Mouse (Mus musculus): ENCODE results near the gene Fbxo6. TPM values are rescaled to one million over a fixed set of nuclear protein-coding genes. Genes with fewer than 3 reads are reported as not detected.

Fbxo6 gene
- polyA plus RNA-seq, 1 experiment from 2014 or later = 13.9 TPM

GRCm38 (mm10) chr4:148166986-148167385, 15.0 kb upstream of the Fbxo6 start:
- Histone ChIP-seq H3K9ac (ENCODE audit: low read length) (no peak overlapping the region), H3K4me2 (ENCODE audit: low read depth) (peak overlapping the region; percentile 29), H3K4me1 (ENCODE audit: control insufficient read depth, insufficient read depth, low read length) (peaks cover 13% of the 10 kb centered on the region), H3K36me3 (ENCODE audit: control insufficient read depth, insufficient read depth, low read length) (no peaks in the 10 kb centered on the region), H3K9me3 (ENCODE audit: control insufficient read depth, low read length) (no peaks in the 10 kb centered on the region), H3K4me3 (ENCODE audit: low read depth, low read length) (no peak overlapping the region), H3K27ac (ENCODE audit: low read depth, low read length) (no peak overlapping the region), H3K27me3 (ENCODE audit: control insufficient read depth, insufficient read depth, low read length) (peaks cover 50% of the 10 kb centered on the region)
- ATAC-seq (ENCODE audit: insufficient read depth, low FRiP score, low TSS enrichment) = no peak
- peak; percentile 67 for DNase-seq (ENCODE audit: low spot score)
- WGBS = 7% methylated on average over 4 of the region's 4 CpGs

GRCm38 (mm10) chr4:148166431-148166830, 14.5 kb upstream of the Fbxo6 start:
- Histone ChIP-seq H3K27ac (ENCODE audit: low read depth, low read length) (no peak overlapping the region), H3K4me3 (ENCODE audit: low read depth, low read length) (no peak overlapping the region), H3K27me3 (ENCODE audit: control insufficient read depth, insufficient read depth, low read length) (peaks cover 50% of the 10 kb centered on the region), H3K36me3 (ENCODE audit: control insufficient read depth, insufficient read depth, low read length) (no peaks in the 10 kb centered on the region), H3K9ac (ENCODE audit: low read length) (no peak overlapping the region), H3K4me1 (ENCODE audit: control insufficient read depth, insufficient read depth, low read length) (peaks cover 13% of the 10 kb centered on the region), H3K9me3 (ENCODE audit: control insufficient read depth, low read length) (no peaks in the 10 kb centered on the region), H3K4me2 (ENCODE audit: low read depth) (peak overlapping the region; percentile 29)
- WGBS = 7% methylated on average over 10 of the region's 10 CpGs
- DNase-seq (ENCODE audit: low spot score) = peak; percentile 55
- peak; percentile 35; the same call in 1 of the 2 replicates for ATAC-seq (ENCODE audit: insufficient read depth, low FRiP score, low TSS enrichment)

- peaks cover 16% of the 10 kb centered on the region for H3K4me1 ChIP-seq (ENCODE audit: control insufficient read depth, insufficient read depth, low read length)
Observed at GRCm38 (mm10) chr4:148165551-148165950, 13.6 kb upstream of the Fbxo6 start.

GRCm38 (mm10) chr4:148164461-148164860, 12.5 kb upstream of the Fbxo6 start:
- ATAC-seq (ENCODE audit: insufficient read depth, low FRiP score, low TSS enrichment) (no peak), DNase-seq (ENCODE audit: low spot score) (no peak)
- peaks cover 16% of the 10 kb centered on the region for H3K4me1 ChIP-seq (ENCODE audit: control insufficient read depth, insufficient read depth, low read length)
- H3K9me3 ChIP-seq (ENCODE audit: control insufficient read depth, low read length) = no peaks in the 10 kb centered on the region
- H3K4me3 ChIP-seq (ENCODE audit: low read depth, low read length) = peak overlapping the region; percentile 2; the same call in 1 of the 2 replicates
- 2% methylated on average over 16 of the region's 16 CpGs for WGBS
- peak overlapping the region; percentile 4; the same call in 1 of the 2 replicates for H3K9ac ChIP-seq (ENCODE audit: low read length)
- H3K4me2 ChIP-seq (ENCODE audit: low read depth) = peak overlapping the region; percentile 35; the same call in 1 of the 2 replicates
- no peak overlapping the region for H3K27ac ChIP-seq (ENCODE audit: low read depth, low read length)
- H3K36me3 ChIP-seq (ENCODE audit: control insufficient read depth, insufficient read depth, low read length) = no peaks in the 10 kb centered on the region
- peaks cover 59% of the 10 kb centered on the region for H3K27me3 ChIP-seq (ENCODE audit: control insufficient read depth, insufficient read depth, low read length)

More at GRCm38 (mm10) chr4:148165551-148165950, 13.6 kb upstream of the Fbxo6 start:
- H3K4me2 ChIP-seq (ENCODE audit: low read depth) = no peak overlapping the region
- H3K27me3 ChIP-seq (ENCODE audit: control insufficient read depth, insufficient read depth, low read length) = peaks cover 56% of the 10 kb centered on the region
- no peak overlapping the region for H3K4me3 ChIP-seq (ENCODE audit: low read depth, low read length)
- no peak overlapping the region for H3K9ac ChIP-seq (ENCODE audit: low read length)
- no peaks in the 10 kb centered on the region for H3K36me3 ChIP-seq (ENCODE audit: control insufficient read depth, insufficient read depth, low read length)
- WGBS = 8% methylated on average over 17 of the region's 17 CpGs
- H3K27ac ChIP-seq (ENCODE audit: low read depth, low read length) = no peak overlapping the region
- no peaks in the 10 kb centered on the region for H3K9me3 ChIP-seq (ENCODE audit: control insufficient read depth, low read length)
- ATAC-seq (ENCODE audit: insufficient read depth, low FRiP score, low TSS enrichment) (no peak), DNase-seq (ENCODE audit: low spot score) (no peak)

GRCm38 (mm10) chr4:148164002-148164439, 12.1 kb upstream of the Fbxo6 start:
- no peaks in the 10 kb centered on the region for H3K9me3 ChIP-seq (ENCODE audit: control insufficient read depth, low read length)
- H3K4me1 ChIP-seq (ENCODE audit: control insufficient read depth, insufficient read depth, low read length) = peaks cover 16% of the 10 kb centered on the region
- DNase-seq (ENCODE audit: low spot score) (peak; percentile 81), ATAC-seq (ENCODE audit: insufficient read depth, low FRiP score, low TSS enrichment) (no peak)
- peak overlapping the region; percentile 2; the same call in 1 of the 2 replicates for H3K4me3 ChIP-seq (ENCODE audit: low read depth, low read length)
- peak overlapping the region; percentile 35 for H3K4me2 ChIP-seq (ENCODE audit: low read depth)
- under 1% methylated on average over 28 of the region's 29 CpGs for WGBS
- H3K9ac ChIP-seq (ENCODE audit: low read length) = no peak overlapping the region; the same call in 1 of the 2 replicates
- H3K27me3 ChIP-seq (ENCODE audit: control insufficient read depth, insufficient read depth, low read length) = peaks cover 59% of the 10 kb centered on the region
- H3K27ac ChIP-seq (ENCODE audit: low read depth, low read length) = no peak overlapping the region
- no peaks in the 10 kb centered on the region for H3K36me3 ChIP-seq (ENCODE audit: control insufficient read depth, insufficient read depth, low read length)

GRCm38 (mm10) chr4:148160436-148161390, 8.8 kb upstream of the Fbxo6 start, which contains the start of the genes Fbxo44 and Fbxo2:
Gene Fbxo44, minus strand, starts transcription at chr4:148160482.
Gene Fbxo2, plus strand, starts transcription at chr4:148160621.
- 2% methylated on average over 40 of the region's 43 CpGs for WGBS
- no peak for DNase-seq (ENCODE audit: low spot score)
- peak within 1 kb of the TSS; percentile 74 for H3K27ac ChIP-seq (ENCODE audit: low read depth, low read length)
- peak within 1 kb of the TSS; percentile 67 for H3K9ac ChIP-seq (ENCODE audit: low read length)
- no peaks in the 10 kb centered on the region for H3K9me3 ChIP-seq (ENCODE audit: control insufficient read depth, low read length)
- peaks cover 4% of the 10 kb centered on the region for H3K36me3 ChIP-seq (ENCODE audit: control insufficient read depth, insufficient read depth, low read length)
- H3K4me1 ChIP-seq (ENCODE audit: control insufficient read depth, insufficient read depth, low read length) = peaks cover 17% of the 10 kb centered on the region
- H3K27me3 ChIP-seq (ENCODE audit: control insufficient read depth, insufficient read depth, low read length) = peaks cover 47% of the 10 kb centered on the region
- peak within 1 kb of the TSS; percentile 50 for H3K4me3 ChIP-seq (ENCODE audit: low read depth, low read length)
- ATAC-seq (ENCODE audit: insufficient read depth, low FRiP score, low TSS enrichment) = peak; percentile 21; the same call in 1 of the 2 replicates
- peak within 1 kb of the TSS; percentile 92 for H3K4me2 ChIP-seq (ENCODE audit: low read depth)

GRCm38 (mm10) chr4:148159544-148160435, 7.8 kb upstream of the Fbxo6 start:
- H3K27ac ChIP-seq (ENCODE audit: low read depth, low read length) = peak overlapping the region; percentile 74
- under 1% methylated on average over 53 of the region's 55 CpGs for WGBS
- peaks cover 5% of the 10 kb centered on the region for H3K36me3 ChIP-seq (ENCODE audit: control insufficient read depth, insufficient read depth, low read length)
- peaks cover 17% of the 10 kb centered on the region for H3K4me1 ChIP-seq (ENCODE audit: control insufficient read depth, insufficient read depth, low read length)
- peak overlapping the region; percentile 92 for H3K4me2 ChIP-seq (ENCODE audit: low read depth)
- DNase-seq (ENCODE audit: low spot score) = peak; percentile 97
- H3K4me3 ChIP-seq (ENCODE audit: low read depth, low read length) = peak overlapping the region; percentile 50
- peak overlapping the region; percentile 67 for H3K9ac ChIP-seq (ENCODE audit: low read length)
- H3K27me3 ChIP-seq (ENCODE audit: control insufficient read depth, insufficient read depth, low read length) = peaks cover 38% of the 10 kb centered on the region
- H3K9me3 ChIP-seq (ENCODE audit: control insufficient read depth, low read length) = no peaks in the 10 kb centered on the region
- peak; percentile 92 for ATAC-seq (ENCODE audit: insufficient read depth, low FRiP score, low TSS enrichment)
